9 mouse cellular contexts compared by ENCODE assay signal in the genomic region with DNA sequence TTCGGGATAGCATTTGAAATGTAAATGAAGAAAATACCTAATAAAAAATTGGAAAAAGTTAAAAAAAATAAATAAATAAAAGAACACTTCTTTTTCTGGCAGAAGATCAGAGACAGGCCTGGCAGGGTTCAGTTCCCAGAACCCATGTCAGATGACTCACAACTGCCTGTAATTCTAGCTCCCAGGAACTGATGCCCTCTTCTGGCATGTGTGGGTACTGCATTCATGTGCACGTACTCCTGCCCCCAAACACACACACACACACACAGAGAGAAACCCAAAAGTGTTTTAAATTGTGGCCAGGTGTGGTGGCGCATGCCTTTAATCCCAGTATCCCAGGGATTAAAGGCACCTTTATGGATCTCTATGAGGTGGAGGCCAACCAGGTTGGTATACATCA. TPM values are rescaled to one million over a fixed set of nuclear protein-coding genes. Genes with fewer than 3 reads are reported as not detected.
DNase-seq lines count a peak whose midpoint lies in the region; ATAC-seq lines count a peak whose summit lies in the region.
"Had no signal": no experiment of that assay in that cellular context is flagged by ENCODE, and none has a peak within 500 bp of the region (broad histone marks: within the 10 kb centered on the region; RNA-seq: fewer than 3 reads in every experiment).

No protein-coding gene starts in this region.

- DNase-seq in hindbrain, embryonic 10.5 days (ENCODE audit: low spot score): peak; percentile 10
- DNase-seq in B cell, adult 2 months: peak; percentile 64 to 69
- DNase-seq in ZHBTc4 (ENCODE audit: low read depth, low spot score): peak; percentile 85
- DNase-seq in urinary bladder, postnatal 36 days (ENCODE audit: low spot score in 2 of 2): no peak
- no peak for DNase-seq in kidney, adult 11 months

- ATAC-seq in hindbrain, embryonic 12.5 days (ENCODE audit: low FRiP score): no peak
- ATAC-seq in megakaryocyte progenitor cell, adult 5-6 weeks (replicated peaks; ENCODE audit: poor library complexity): peak; percentile 76
- ATAC-seq in activated CD4-positive, CD25-positive, alpha-beta regulatory T cell, adult 4 months: no peak

- peaks cover 78% of the 10 kb centered on the region for H3K36me3 ChIP-seq in hindbrain, embryonic 10.5 days
- H3K36me3 ChIP-seq in hindbrain, embryonic 12.5 days: peaks cover 35% of the 10 kb centered on the region

- no peaks in the 10 kb centered on the region for H3K27me3 ChIP-seq in hindbrain, embryonic 10.5 days (ENCODE audit: insufficient read depth, poor library complexity, severe bottlenecking)
- H3K27me3 ChIP-seq in hindbrain, embryonic 12.5 days: no peaks in the 10 kb centered on the region
- H3K27me3 ChIP-seq: limb, embryonic 13.5 days had no signal

- H3K4me1 ChIP-seq in hindbrain, embryonic 10.5 days (replicated peaks): no peaks in the 10 kb centered on the region
- no peaks in the 10 kb centered on the region for H3K4me1 ChIP-seq in hindbrain, embryonic 12.5 days
- H3K4me1 ChIP-seq: limb, embryonic 13.5 days had no signal

- H3K4me3 ChIP-seq in hindbrain, embryonic 10.5 days: no peak overlapping the region
- no peak overlapping the region for H3K4me3 ChIP-seq in hindbrain, embryonic 12.5 days
- H3K4me3 ChIP-seq: limb, embryonic 13.5 days had no signal

- H3K9me3 ChIP-seq in hindbrain, embryonic 10.5 days: no peaks in the 10 kb centered on the region
- 0 out of 2 replicates have a peak, but pooled peaks cover 3% of the 10 kb centered on the region for H3K9me3 ChIP-seq in hindbrain, embryonic 12.5 days (replicated peaks)
- H3K9me3 ChIP-seq: limb, embryonic 13.5 days had no signal

- WGBS in hindbrain, embryonic 10.5 days: 97% methylated on average over 3 of the region's 3 CpGs
- 90% methylated on average over 3 of the region's 3 CpGs for WGBS in hindbrain, embryonic 12.5 days

- no peak overlapping the region for H3K27ac ChIP-seq in hindbrain, embryonic 10.5 days
- no peak overlapping the region for H3K27ac ChIP-seq in hindbrain, embryonic 12.5 days
- H3K27ac ChIP-seq: limb, embryonic 13.5 days had no signal

- H3K4me2 ChIP-seq in hindbrain, embryonic 12.5 days (replicated peaks): no peak overlapping the region
- H3K4me2 ChIP-seq: limb, embryonic 13.5 days had no signal

- H3K9ac ChIP-seq in hindbrain, embryonic 12.5 days: no peak overlapping the region
- H3K9ac ChIP-seq: limb, embryonic 13.5 days had no signal

RNA-seq across cellular contexts. Expression of a gene that starts 51.3 kb away (rescaled TPM):
- polyA plus RNA-seq in hindbrain, embryonic 10.5 days (2016; fragmentation: Nextera tagmentation; extraction: Ambion mirVana): 54.3 and 85.4 TPM in 2 replicates
- polyA plus RNA-seq in hindbrain, embryonic 12.5 days (2016; fragmentation: Nextera tagmentation; extraction: Ambion mirVana): 68.5 and 82.2 TPM in 2 replicates
- 64.9 and 65.7 TPM in 2 replicates for total RNA-seq in megakaryocyte progenitor cell, adult 5-6 weeks (2015)
- 88.2 and 140 TPM in 2 replicates for total RNA-seq in megakaryocyte progenitor cell, adult 5-6 weeks (2017)
- polyA plus RNA-seq in activated CD4-positive, CD25-positive, alpha-beta regulatory T cell, adult 4 months (2017; shearing (Covaris generic)): 10 to 100 TPM; 66.0 to 68.8 TPM

Comparison
In these comparisons a context has a peak if more than half of its experiments do, and no peak if none do; other contexts are left out.
1. DNase-seq: peak in hindbrain, embryonic 10.5 days (single experiment), B cell, adult 2 months (2 of 2) and ZHBTc4 (single experiment); none in urinary bladder, postnatal 36 days (0 of 2) and kidney, adult 11 months (single experiment).